Mouse (Mus musculus): ENCODE measurements around the gene Mkln1. TPM values are rescaled to one million over a fixed set of nuclear protein-coding genes. Genes with fewer than 3 reads are reported as not detected.

Mkln1 gene
- total RNA-seq (2021) (100 to 1,000 TPM; 155 to 192 TPM), polyA plus RNA-seq (2012; rRNA removed) (15.6 and 34.5 TPM in 2 replicates)
- long read RNA-seq, full-length matches to known transcripts = 42 of 53 reads
- long read RNA-seq, partial matches to known transcripts = 4 of 53 reads
- long read RNA-seq, other reads (novel, unspliced or antisense) = 7 of 53 reads

DNA sequence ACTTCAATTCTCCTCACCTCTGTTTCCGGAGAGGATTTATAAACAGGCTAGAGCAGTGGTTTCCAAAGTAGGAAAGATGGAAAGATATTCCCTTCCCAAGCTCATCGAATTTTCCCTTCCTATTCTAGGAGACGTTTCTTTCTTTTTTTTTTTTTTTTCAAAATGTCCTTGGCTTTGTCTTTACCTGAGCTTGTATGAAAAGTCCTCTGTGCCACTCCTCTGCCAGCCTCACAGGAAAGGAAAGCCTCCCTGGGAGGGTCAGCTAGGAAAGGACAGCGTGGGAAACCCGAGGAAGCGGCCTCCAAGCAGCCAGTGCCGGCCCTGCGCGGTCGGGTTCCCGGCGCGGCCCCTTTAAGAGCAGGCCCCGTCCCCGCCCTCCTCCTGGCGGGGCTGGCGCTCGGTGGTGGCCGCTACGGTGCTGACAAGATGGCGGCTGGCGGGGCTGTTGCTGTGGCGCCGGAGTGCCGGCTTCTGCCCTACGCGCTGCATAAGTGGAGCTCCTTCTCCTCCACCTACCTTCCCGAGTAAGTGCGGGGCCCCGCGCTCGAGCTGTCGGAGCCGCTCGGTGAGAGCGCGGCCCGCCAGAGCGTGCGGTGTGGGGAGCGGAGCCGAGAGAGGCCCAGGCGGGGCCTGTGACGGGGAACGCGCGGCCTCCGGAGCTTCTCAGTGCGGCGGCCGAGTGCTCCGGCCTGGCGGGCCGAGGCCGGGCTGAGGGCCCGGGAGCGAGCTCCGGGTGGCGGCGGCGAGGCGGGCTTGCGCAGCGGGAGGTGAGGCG lies at the start of gene Mkln1:
TSS of gene Mkln1 (plus strand) at position 305 of the 775 bp plus-strand sequence.
- DNase-seq = peak; percentile 95

DNA sequence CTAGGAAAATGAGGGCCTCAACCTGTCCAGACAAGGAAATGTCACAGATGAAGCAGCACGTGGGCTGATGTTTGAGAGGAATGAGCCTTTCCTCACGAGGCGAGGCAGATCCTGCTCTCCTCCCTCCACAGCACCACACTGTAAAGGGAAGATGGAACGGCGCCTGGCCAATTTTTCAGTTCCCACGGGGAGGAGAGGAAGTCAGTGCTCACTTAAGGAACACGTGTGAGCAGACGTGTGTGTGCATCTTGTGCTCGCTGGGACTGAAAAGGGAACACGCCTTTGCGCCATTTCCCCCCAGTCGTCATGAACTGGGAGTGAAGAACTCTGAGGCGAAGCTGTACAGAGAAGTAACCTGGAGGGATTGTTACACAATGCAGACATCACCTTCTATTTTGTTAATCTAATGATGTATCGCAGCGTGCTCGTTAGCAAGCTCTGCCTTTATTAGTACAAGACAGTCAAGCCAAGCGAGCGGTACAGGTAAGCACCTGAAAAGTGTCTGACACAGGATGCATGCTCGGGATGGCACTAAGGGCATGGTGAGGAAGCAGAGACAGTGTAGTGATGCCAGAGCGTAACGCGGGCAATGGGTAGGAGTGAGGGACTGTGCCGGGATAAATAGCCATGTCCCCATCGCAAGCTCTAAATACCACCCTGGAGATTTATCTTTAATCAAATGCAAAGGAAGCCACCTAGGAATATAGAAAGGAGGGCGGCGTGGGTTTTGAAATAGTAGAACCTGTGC lies 41.9 kb upstream of the Mkln1 start:
- no peak for DNase-seq

GRCm38 (mm10) chr6:31357286-31357685 lies 41.2 kb upstream of the Mkln1 start:
- DNase-seq = peak; percentile 19

DNA sequence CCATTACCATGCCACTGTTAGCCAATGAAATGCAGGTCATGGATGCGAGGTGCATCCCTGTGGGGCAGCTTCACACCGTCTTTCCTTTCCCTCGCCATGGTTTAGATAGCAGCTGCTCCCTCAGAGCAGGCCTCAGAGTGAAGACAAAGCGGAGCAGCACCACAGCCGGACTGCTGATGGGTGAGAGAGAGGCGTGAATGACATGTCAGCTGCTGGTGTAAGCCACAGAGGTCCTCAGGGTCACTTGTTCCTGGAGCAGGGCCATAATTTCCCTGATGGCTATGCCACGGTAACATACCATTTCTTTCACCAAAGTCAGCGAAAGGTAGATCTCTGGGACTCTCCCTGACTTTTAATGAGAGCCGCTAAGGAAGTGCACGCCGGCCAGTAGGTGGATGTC lies 35.9 kb upstream of the Mkln1 start:
- no peak for DNase-seq

DNA sequence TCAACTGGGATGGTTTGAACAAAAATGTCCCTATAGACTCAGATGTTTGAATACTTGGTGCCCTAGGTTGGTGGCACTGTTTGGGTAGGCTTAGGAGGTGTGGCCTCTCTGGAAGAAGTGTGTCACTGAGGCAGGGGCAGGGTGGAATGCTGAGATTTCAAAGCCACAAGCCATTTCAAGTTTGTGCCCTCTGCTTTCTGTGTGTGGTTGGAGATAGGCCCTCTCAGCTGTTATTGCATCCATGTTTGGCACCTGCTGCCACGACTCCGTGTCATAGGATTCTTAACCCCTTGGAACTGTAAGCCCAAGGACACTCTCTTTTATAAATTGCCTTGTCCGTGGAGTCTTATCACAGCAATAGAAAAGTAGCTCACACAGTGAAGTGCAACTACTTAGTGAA lies 34.1 kb upstream of the Mkln1 start:
- no peak for DNase-seq

GRCm38 (mm10) chr6:31367947-31368346 lies 30.6 kb upstream of the Mkln1 start:
- no peak for DNase-seq

DNA sequence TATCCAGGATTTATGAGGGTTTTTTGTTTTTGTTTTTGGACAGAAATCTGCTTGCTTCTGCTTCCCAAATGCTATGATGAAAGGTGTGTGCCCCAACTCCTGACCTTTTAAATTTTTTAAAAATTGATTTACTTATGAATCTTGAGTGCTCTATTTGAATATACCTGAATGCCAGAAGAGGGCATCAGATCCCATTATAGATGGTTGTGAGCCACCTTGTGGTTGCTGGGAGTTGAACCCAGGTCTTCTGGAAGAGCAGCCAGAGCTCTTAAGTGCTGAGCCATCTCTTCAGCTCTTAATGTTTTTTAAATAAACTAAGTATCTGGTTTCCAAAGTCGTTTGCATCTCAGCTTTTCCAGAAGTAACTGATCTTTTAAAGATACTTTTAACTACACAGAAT lies 30.0 kb upstream of the Mkln1 start:
- DNase-seq = no peak

DNA sequence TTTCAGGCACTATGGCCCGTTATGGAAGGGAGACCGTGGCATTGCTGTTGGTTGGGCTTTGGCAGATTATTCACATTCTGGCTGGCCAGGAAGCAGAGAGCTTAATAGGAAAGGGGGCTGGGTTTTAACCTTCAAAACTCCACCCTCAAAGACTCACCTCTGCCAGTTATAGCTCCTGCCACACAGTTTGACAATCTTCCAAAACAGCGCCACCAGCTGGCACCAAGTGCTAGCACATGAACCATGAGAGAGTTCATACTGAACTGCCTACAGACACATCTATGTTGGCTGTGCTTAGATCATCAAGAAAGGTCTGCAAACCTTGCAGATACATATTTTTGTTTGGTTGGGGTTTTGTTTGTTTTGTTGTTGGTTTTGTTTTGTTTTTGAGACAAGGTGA lies 28.7 kb upstream of the Mkln1 start:
- DNase-seq = peak; percentile 49

DNA sequence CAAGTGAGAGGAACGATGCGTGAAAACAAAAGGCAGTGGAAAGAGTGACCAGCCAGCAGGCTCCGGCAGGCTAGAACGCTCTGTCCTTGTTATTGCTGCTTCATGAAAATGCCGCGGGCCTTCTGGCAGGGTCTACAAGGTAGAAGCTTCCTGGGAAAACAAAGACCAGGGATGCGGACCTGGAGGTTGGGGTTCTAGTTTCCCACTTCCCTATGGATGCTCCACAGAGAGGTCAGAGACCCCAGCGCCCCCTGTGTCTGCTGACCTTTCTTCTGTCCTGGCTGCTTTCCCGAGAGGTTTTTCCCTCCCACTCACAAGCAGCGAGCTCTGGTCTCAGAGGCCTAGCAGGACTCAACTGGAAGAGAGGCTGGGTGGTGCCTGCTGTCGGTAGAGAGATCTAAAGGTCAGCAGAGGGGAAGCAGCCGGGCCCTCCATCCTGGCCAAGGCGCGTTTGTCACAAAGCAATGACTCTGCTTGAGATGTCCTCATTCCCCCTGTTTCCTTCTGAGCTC lies 27.9 kb upstream of the Mkln1 start:
- DNase-seq = peak; percentile 55

DNA sequence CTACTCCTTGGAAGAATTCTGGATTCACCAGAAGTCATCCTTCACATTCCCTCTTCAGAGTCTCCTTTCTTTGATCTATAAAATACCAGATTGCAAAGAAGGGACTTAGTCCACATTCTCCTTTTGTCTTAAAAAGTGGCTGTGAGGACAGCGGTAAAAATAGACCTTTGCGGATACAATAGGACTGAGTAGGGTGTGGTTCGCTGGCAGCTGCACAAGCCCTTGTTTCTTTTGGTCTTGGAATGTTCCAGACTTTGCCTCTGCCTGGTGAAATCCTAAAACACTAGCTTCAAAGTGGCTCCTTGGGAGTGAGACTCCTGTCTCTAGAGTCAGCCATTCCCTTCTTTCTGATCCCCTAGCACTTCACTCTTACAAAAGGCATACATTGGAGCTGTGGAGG lies 27.4 kb upstream of the Mkln1 start:
- DNase-seq = peak; percentile 29

DNA sequence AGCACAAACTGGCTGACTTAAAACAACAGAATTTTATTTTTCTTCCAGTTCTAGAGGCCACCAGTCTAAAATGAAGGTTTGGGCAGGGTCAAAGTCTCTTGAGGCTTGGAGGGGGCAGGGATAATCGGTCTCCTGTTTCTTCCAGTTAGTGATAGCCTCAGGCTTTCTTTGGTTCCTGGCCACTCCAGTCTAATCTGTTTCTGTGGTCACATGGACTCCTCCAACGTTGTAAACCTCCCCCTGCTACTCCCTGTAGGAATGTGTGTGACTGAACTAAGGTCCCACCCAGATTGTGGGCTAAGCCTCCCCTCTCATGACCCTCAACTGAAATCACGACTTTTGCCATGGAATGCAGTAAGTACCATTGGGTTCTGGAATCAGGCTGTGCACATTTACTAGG lies 25.9 kb upstream of the Mkln1 start:
- DNase-seq = no peak

DNA sequence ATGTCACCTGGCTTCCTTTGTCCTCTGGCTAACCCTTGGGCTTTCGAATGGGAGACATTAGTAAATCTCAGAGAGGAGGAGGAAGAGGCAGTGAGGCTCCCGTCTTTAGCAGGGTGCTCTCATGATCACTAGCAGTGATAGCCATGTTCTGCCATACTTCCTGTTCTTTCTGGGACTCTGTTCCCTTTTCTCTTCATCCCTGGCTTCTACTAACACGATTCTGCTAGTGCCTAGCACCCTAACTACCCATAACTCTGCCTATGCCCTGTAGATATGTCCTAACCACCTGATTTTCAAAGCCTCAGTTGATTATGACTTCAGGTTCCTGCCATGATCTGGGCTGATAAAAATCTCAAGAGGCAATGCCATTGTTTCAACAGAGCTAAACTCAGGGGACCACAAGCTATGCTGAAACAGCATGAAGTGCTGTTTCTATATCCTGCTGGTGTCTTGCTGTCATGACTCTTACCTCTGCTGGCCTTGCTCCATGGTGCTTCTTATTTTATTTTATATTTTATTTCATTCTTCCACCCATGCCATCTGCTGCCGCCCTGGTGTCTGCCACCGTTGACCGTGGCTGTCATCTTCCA lies 25.4 kb upstream of the Mkln1 start:
- no peak for DNase-seq

GRCm38 (mm10) chr6:31382989-31383388 lies 15.5 kb upstream of the Mkln1 start:
- no peak for DNase-seq

DNA sequence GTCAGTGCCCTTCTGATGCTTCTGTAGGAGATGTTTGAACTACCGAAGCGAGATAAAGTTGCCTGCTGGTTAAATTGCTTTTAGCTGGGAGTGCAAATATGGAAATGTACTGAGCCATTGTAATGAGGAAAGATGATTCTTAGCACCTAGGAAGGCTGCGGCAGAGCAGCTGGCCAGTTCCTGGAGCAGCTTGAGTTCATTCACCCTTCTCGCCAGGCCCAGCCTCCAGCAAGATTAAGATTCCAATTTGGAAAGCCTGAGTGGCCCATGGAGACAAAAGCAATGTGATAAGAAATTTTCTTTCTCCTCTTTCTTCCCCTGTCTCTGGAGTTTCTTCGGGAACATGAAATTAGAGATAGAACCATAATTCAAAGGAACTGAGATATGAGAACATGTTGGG lies 13.7 kb upstream of the Mkln1 start:
- no peak for DNase-seq

DNA sequence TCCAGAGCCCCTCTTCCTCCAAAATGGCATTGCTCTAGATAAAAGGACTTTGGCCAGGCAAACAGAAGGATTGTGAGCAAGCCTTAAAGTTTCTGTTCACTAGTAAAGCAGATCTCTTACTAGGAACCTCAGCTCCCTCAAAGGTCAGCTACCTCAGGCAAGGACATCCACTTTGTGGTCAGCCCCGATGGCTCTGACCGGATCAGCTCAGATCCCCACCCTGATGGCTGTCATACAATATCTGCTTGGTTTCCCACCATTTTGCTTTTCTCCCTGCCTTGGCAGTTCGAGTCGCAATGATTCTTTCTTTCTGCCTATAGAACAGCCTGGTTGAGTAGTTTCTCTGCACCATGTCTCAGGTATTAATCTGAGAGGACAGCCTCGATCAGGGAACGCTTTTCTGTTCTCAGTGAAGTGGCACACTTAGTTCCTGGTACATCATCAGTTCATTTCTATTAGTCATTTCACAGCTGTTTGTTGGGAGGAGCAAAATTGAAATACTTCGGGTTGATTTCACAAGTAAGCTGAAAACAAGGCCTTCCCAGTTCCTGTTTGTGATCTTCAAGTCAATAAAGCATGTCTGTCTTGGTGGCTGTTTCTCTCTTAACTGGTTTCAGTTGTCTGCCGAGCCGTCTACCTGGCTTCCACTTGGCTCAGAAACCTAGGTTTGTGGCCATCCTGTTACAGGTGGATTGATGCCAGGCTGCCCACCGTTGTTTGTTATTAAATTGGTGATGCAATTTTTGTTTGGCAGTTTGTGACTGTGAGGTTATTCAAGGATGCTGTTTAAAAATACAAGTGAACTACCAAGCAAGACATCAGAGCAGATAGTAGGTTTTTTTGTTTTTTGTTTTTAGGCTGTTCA lies 13.0 kb upstream of the Mkln1 start:
- no peak for DNase-seq

DNA sequence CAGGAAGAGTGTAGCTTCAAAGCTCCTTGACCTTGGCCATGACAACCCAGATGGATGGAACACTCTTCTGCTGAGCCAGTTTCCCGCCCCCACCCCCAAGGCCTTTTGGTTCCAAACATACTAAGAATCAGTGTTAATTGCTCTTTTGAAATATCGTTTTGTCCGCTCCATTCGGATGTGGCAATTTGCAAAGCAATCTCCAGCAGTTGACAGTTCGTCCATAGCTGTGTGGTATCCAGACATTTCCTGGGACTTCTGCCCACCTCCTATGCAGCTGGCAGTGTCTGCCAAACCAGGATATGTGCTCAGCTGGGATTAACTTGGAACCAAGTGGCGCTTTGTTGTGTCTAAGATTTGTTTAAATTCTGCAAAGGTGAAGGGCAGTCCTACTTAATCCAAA lies 8.8 kb upstream of the Mkln1 start:
- DNase-seq = peak; percentile 31

DNA sequence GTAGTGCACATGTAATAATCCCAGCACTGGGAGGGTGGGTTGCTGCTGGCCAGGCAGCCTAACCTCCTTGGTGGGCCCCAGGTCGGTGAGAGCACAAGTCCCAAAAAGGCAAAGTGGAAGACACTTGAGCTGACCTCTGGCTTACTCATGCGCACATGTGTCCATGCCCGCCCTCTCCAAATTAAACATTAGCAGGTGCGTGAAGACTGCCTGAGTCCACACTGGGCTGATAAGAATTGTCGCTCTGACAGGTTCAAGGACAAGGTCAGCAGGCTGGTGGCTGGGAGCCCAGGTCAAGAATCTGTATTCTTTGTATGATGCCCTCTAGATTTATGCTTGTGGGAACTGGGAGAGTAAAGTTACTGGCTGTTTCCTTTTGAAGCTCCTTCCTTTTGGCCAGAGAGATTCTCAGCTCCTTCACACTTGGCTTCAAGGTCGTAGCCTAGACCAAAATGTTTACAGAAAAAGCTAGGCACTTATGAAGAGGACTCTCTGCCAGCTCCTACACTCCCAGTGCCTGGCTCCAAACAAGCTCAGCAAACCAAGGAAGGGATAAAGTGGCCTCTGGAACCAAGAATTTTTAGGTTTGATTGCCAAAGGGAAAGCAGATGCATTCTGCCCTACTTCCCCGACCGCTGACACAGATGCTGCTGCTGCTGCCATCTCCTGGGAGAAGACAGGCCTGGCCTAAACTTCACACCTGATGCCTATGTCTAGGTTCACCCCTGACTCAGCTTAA lies 8.1 kb upstream of the Mkln1 start:
- peak; percentile 68 for DNase-seq

DNA sequence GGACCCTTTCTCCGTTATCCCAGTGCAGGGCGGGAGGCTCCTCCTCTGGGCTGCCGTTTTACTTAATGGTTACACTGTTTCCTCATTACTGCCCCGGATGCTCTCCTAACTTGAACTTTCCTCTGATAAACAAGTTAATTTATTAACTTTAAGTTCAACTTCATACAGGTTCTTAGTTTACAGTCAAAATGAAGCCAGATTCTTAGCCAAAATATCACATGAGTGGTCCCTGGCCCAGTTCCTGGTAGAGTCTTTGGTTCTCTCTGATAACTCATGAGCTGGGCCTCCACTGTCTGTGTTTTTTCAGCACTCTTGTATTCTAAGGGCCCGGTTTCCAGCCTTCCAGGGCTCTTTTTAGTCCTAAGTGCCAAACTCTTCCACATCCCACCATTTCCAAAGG lies 5.7 kb upstream of the Mkln1 start:
- DNase-seq = no peak

- DNase-seq = no peak
Observed at GRCm38 (mm10) chr6:31396118-31396517, 2.4 kb upstream of the Mkln1 start.

GRCm38 (mm10) chr6:31397308-31397707 lies 1.2 kb upstream of the Mkln1 start:
- no peak for DNase-seq

All from adrenal gland, adult 2 months (tissue).